Mouse (Mus musculus) hematopoietic stem cell, adult 5-6 weeks (primary cell): ENCODE results near the gene Stra6l. TPM values are rescaled to one million over a fixed set of nuclear protein-coding genes. Genes with fewer than 3 reads are reported as not detected.

Experiments used
- ATAC-seq, 2 experiments: fragments of 125-278 bp in 1 of 2; replicated peaks in 1 of 2; 2 replicates each; pipeline ENCODE4 v1.8.0; 2016 to 2017; ENCODE audit warnings: inconsistent platforms in 2 of 2, mild to moderate bottlenecking in 2 of 2, moderate number of reproducible peaks in 2 of 2, low read depth in 1 of 2, moderate TSS enrichment in 1 of 2; ENCODE audit not compliant: low FRiP score in 2 of 2, poor library complexity in 2 of 2, severe bottlenecking in 2 of 2, insufficient read depth in 1 of 2, low TSS enrichment in 1 of 2
- total RNA-seq: library from RNA; stranded (forward); fragments of 172-1452, 232-1000 nt; gene quantifications from 2 replicates; pipeline ENCODE4 v1.2.3, GENCODE M21; 2017

The Stra6l gene
- total RNA-seq, 1 experiment from 2014 or later = not detected

DNA sequence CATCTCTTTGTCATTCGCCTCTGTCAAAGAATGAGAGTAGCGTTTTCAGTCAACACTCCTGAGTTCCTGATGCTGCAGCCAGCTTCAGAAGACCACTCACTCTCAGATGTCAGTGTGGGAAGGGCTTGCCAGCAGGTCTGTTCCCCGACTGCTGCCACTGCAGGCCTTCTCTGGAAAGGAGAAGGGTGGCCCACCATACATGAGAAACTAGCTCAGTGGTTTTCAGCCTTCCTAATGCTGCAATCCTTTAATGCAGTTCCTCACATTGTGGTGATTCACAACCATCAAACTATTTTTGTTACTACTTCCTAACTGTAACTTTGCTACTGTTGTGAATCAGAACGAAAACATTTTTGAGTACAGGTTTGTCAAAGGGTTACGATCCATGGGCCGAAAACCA lies 41.0 kb downstream of the Stra6l start:
- no peak for ATAC-seq

DNA sequence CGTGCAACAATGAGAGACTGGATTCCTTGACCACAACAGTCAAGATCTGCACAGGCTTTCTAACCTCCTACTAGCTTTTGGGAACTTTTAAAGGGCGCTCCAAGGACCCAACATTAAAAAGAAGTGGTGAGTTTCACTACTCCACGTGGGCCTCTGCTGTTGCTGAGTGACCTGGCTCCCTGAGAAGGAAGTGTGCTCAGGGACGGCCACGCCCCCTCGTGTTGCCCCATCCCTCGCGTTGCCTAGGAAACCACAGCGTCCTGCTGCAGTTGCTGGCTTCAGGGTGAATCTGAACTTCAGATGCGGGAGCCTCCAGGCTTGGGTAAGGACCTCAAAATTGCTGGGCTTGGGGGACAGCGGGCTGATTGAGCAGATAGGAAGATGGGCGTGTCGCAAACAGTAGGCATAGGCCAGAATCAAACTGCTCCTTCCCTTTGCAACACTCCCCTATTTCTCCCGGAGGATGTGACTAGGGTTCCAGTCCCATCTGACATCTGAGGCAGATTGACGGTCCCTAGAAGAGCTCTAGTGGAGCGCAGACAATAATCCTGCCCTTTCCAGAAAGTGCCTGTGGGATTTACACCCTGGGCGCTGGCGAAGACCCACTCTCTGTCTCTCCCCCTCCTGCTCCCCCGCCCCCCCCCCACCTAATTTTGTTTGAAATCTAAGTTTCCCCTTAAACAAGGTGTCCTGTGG lies 41.8 kb downstream of the Stra6l start, which contains the start of gene Ccdc180:
Ccdc180 (plus strand) TSS at position 238 of the 696 bp plus-strand sequence.
- peak; percentile 95 to 99 for ATAC-seq

DNA sequence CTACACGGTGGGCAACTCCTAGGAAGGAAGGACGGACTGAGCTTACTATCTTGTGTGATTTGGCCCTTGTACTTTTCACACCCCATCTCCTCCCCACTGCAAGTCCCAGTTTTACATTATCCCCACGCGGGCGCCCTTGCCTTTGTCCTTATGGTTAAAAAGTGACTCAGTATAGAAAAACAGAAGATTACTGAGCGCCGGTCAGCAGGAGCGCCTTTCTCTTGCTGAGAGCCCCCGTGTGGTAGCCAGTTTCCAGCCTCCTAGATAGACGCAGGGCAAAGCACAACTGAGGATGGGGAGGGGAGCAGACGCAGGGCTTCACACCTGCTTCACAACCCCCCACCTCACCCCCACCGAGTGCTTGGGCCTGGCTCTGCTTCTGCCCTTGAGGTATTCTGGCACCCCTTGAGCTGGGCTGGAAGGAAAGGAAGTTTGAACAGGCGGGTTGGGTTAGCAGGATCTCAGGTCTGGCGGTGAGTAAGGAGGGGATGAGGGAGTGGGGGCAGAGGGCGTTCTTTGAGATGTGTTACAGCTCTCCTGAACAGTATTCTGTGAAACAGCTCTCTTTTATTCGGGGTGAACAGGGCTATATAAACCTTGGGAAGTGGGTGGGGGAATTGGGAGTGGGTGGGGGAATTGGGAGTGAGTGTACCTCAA lies 48.1 kb downstream of the Stra6l start:
- no peak for ATAC-seq

DNA sequence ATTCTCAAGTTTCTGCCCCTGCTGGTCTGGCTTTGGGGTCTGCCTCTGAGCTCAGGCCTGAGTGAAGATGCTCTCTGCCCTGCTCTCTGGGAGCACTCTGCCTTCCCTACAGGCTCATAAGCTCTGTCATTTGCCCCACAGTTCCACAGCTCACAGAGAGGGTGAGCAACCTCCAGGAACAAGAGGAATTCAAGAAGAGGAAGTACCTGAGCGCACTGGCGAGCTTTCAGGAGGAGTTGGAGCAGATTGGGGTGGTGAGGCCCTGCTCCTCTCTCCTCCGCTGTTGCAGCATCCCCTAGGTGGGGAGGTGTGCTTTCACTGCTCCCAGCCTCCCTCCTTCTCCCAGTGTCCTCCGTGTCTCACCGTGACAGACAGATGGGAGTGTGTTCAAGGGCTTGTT lies 49.9 kb downstream of the Stra6l start:
- peak; percentile 60 to 65; a peak in 3 of 4 replicates for ATAC-seq

DNA sequence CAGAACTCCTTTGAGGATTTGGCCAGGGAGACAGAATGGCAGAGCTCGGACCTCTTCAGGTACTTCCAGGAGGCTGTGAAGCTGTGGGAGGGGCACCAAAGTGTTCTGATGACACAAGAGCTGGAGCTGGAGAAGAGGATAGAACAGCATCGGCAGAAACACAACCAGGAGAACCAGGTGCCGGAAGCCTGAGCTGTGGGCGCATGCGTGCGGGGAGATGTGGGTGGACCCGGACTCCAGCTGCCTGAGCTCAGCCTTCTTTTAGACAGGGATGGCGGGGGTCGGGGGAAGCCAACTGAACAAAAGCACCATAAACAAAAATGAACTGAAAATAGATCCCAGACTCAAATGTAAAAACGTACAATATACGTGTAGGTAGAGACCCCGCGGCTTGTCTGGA lies 60.8 kb downstream of the Stra6l start:
- no peak for ATAC-seq

DNA sequence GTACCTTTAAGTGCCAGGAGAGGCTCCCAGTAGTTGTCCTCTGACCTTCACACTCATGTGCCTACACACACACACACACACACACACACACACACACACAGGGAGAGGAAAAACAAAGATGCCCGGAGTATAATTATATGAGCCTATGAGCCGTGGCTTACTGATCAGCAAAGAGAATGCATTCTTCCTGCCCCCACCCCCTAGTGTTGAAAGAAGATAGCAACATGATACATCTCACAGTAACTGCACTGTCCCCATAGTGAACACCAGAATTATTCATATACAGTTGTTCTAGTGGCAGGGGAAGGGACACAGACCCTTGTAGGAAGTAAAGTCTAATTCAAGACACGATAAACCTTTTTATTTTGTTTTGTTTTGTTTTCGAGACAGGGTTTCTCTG lies 61.5 kb downstream of the Stra6l start:
- ATAC-seq = no peak

DNA sequence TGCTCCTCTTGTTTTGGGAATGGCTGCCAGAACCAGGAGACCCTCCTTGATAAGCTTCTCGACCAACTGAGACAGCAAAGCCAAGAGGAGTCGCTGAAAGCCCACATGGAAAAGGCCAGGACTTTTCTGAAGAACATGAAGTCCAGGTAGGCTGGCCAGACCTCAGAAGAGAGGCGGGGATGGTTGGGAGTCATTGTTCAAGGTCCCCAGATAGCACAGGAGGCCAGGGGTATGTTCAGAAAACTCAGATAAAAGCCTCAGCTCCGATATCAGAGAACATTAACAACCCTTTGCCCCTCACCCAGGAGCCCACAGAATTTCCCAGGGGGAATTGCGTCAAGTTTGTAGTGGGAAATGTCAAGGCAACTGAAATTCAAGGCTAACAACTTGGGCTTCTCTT lies 62.8 kb downstream of the Stra6l start:
- ATAC-seq = no peak

DNA sequence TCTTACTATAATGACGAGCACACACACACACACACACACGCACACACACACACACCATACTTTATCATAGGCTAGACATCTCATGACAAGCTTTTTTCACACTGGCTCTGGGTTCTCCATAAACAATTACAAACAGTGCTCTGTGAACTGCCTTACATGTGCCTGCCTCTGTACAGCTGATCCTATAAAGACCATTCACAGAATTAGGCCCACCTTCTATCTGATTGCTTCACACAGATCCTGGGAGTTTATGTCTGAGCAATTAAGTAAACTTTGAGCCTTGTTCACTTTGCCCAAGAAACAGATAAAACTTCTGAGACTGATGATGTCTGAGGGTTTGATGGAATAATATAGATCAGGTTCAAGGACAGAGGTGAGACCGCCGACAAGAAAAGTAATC lies 63.4 kb downstream of the Stra6l start:
- ATAC-seq = no peak

DNA sequence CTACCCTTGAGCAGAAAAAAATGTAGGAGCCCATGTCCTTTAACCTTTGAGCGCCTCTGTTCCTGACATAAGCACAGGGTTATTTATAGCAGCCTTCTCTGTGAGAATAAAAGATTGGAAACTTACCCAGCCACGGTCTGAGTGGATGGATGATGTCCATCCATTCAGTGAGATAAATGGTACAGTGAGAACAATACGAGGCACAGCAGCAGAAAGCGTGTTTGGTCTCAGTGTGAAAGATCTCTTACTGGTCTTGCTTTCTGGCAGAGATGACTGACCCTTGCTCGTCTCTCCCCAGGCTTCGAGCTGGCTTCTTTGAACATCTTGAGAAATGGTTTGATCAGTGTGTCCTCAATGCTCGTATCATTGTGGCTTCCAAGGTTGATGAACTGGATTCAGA lies 68.6 kb downstream of the Stra6l start:
- no peak for ATAC-seq

DNA sequence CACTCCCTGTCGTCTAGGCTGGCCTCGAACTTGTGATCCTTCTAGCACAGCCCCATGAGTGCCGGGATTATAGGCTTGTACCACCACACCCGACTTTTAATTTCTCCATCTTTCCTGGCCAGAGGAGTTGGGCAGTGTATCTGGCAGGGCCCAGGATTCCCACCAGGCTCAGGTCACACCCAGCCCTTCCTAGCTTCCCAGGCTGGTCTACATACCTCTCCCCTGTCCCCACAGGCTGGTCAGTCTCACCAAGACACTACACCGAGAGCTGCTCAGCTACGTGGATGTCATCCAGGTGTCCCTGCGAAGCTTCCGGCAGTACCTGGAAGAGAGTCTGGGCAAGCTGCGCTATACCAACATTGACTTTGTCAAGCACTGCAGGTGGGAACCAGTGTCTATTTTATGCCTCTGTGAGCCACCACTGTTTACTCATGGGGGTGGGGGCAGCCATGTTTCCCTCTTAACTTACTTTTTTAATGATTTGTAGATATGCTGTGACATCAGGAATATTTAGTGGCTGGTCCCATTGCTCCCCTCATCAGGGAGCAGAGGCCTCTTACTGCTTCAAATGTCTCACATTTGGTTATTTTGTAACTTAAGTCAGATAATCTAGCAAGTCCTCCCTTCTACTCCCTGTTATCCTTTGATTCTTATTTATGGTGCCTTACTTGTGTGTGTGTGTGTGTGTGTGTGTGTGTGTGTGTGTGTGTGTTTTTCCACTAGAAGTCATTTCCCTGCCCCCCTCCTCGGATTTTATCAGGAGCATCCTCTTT lies 73.4 kb downstream of the Stra6l start:
- ATAC-seq = no peak

DNA sequence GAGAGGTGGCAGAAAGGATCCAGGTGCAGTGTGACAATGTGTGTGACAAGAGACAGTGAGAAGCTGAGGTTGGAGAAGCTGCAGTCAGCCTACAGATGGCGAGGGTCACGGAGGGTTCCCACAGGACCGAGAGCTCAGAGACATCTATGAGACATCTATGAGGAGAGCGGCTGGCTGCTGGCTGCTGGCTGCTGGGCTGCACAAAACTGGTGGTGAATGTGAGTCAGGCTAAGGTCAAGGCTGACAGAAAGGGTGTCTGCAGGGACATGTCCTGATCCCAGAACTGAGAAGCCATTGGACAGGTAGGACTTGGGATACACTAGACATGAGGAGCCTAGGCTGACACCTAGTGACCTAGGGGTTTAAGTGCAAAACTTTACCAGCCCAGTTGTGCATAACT lies 75.5 kb downstream of the Stra6l start:
- ATAC-seq = 0 out of 4 replicates have a peak, but pooled peaks of 1 of the 2 experiments have one; percentile 22

DNA sequence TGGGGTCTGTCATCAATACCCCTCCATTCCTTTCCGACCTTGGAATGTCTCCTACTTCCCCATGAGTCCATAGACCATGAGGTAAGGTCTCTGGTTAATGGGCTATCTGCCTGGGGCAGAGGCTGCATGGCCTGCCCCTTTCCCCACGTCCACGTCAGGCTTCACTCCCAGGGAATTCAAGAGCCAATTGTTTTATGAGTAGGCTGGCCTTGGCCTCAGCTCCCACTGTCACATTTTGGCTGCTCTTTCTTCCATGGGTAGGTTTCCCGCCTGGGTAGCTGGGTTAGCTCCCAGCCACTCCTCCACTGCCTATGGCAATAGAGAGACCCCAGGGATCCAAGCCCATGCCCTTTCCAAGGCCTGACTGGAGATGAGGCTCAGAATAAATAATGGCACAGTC lies 80.1 kb downstream of the Stra6l start:
- ATAC-seq = no peak

Other genes with a start within 250 kb of the Stra6l start
- gene Aldh1b1, start 49.6 kb upstream of the Stra6l start, total RNA-seq = 19.1 and 19.5 TPM in 2 replicates
- not detected in 2 replicates for gene Igfbpl1, start 21.7 kb upstream of the Stra6l start, total RNA-seq
- gene Ccdc180, start 41.6 kb downstream of the Stra6l start, total RNA-seq = 0.25 TPM in 1 of 2 replicates, not detected in the other
- 14.4 and 15.2 TPM in 2 replicates for gene Tdrd7, start 116.7 kb downstream of the Stra6l start, total RNA-seq
- gene Tmod1, start 190.3 kb downstream of the Stra6l start, total RNA-seq = 0.10 and 0.19 TPM in 2 replicates